Mouse (Mus musculus) lung, embryonic 16.5 days (tissue): Measurements from ENCODE around the gene Frmd4a. TPM values are rescaled to one million over a fixed set of nuclear protein-coding genes. Genes with fewer than 3 reads are reported as not detected.
A peak's percentile ranks its signal among the peaks of the same experiment; 100 is the strongest.

Experiments used
- ATAC-seq: fragments of 200-750 bp; cut with Nextera tagmentation; 2 replicates; pipeline ENCODE4 v1.8.0; 2017; ENCODE audit warnings: low read depth, mild to moderate bottlenecking, moderate library complexity
- H3K27ac ChIP-seq: fragments of 300-500 bp; sonication (generic); 2 replicates; pipeline ENCODE4 v1.5.1; 2014; ENCODE audit warnings: mild to moderate bottlenecking, control low read depth, low read length
- H3K27me3 ChIP-seq: fragments of 300-500 bp; sonication (generic); 2 replicates; pipeline ENCODE4 v1.6.1; 2014; ENCODE audit warnings: low read depth, low read length, mixed read lengths; ENCODE audit not compliant: control insufficient read depth, insufficient read depth
- H3K36me3 ChIP-seq: fragments of 300-500 bp; sonication (generic); 2 replicates; pipeline ENCODE4 v1.6.1; 2014; ENCODE audit warnings: low read length; ENCODE audit not compliant: control insufficient read depth, insufficient read depth
- H3K4me1 ChIP-seq: fragments of 300-500 bp; sonication (generic); replicated peaks from 2 replicates; pipeline ENCODE4 v1.6.1; 2014; ENCODE audit warnings: low read length, mixed read lengths; ENCODE audit not compliant: control insufficient read depth, insufficient read depth
- H3K4me2 ChIP-seq: fragments of 300-500 bp; sonication (generic); 2 replicates; pipeline ENCODE4 v1.6.1; 2014; ENCODE audit warnings: low read depth, low read length, control low read depth
- H3K4me3 ChIP-seq: fragments of 300-500 bp; sonication (generic); 2 replicates; pipeline ENCODE4 v1.5.1; 2014; ENCODE audit warnings: mild to moderate bottlenecking, low read length, control low read depth
- H3K9ac ChIP-seq: fragments of 300-500 bp; sonication (generic); 2 replicates; pipeline ENCODE4 v1.6.1; 2014; ENCODE audit warnings: low read length, control low read depth
- H3K9me3 ChIP-seq: fragments of 300-500 bp; sonication (generic); 2 replicates; pipeline ENCODE4 v1.6.1; 2016; ENCODE audit warnings: low read length; ENCODE audit not compliant: control insufficient read depth
- WGBS: fragments of 180-500 bp; shearing (Covaris S2); extraction: QIAGEN DNeasy Blood & Tissue Kit; methylation state at CpG from one replicate; pipeline ENCODE4 v1.1.7; 2014; 5-methylcytosine and 5-hydroxymethylcytosine counted together
- polyA plus RNA-seq: library from polyadenylated mRNA; unstranded; fragments of >200 nt; fragmentation: Nextera tagmentation; extraction: Ambion mirVana; gene quantifications from 2 replicates; pipeline ENCODE4 v1.2.1, GENCODE M21; 2015

Frmd4a gene
- polyA plus RNA-seq, 1 experiment from 2014 or later: 29.1 TPM

DNA sequence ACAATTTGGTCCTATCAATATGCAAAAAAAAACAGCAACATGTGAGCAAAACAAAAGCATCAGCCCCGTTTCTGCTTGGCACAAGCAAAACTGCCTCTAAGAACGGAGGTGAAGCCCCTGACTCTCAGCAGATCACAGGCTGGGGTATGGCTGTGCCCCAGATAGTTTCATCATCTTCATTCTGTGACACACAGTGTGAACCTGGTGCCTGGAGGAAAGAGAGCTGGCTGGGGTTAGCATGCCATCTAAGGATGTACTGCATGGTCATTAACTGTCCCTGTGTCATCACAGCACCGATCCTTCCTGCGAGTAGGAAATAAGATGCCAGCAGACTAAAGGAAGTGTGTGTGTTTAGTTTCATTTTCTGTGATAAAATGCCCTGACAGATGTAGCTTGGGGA is 152.7 kb downstream of the Frmd4a start:
- no peak overlapping the region for H3K27ac ChIP-seq
- no peaks in the 10 kb centered on the region for H3K4me1 ChIP-seq
- no peak overlapping the region for H3K4me2 ChIP-seq
- H3K27me3 ChIP-seq: no peaks in the 10 kb centered on the region
- no peaks in the 10 kb centered on the region for H3K9me3 ChIP-seq
- WGBS: 57% methylated on average over 4 of the region's 4 CpGs
- H3K36me3 ChIP-seq: no peaks in the 10 kb centered on the region
- no peak for ATAC-seq
- H3K4me3 ChIP-seq: no peak overlapping the region
- H3K9ac ChIP-seq: no peak overlapping the region

- Histone ChIP-seq H3K27ac (no peak overlapping the region), H3K9ac (no peak overlapping the region), H3K4me1 (no peaks in the 10 kb centered on the region), H3K4me3 (no peak overlapping the region), H3K36me3 (no peaks in the 10 kb centered on the region), H3K27me3 (no peaks in the 10 kb centered on the region), H3K4me2 (no peak overlapping the region), H3K9me3 (no peaks in the 10 kb centered on the region)
- 78% methylated on average over 8 of the region's 8 CpGs for WGBS
- ATAC-seq: no peak
Measured at GRCm38 (mm10) chr2:4184991-4185390, 167.5 kb downstream of the Frmd4a start.

DNA sequence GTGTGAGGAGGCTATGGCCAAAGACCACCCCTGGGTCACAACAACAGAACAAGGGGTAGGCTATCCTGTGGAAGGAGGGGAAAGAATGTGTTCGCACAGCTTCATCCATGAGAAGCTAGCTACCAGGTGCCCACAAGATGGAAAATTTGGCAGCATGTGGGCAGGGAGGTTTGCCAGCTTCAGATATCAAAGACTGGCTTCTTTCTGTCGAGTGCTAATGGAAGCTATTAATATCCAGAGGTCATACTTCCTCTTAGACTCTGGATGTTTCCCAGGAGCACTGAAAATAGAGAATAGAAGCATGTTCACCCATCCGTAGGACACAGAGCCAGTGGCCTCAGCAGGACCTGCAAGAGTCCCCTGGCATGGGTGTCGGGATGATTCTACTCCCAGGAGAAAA is 170.0 kb downstream of the Frmd4a start:
- no peak overlapping the region for H3K9ac ChIP-seq
- ATAC-seq: no peak
- no peak overlapping the region for H3K4me2 ChIP-seq
- no peaks in the 10 kb centered on the region for H3K9me3 ChIP-seq
- H3K27me3 ChIP-seq: no peaks in the 10 kb centered on the region
- H3K27ac ChIP-seq: no peak overlapping the region
- no peak overlapping the region for H3K4me3 ChIP-seq
- H3K4me1 ChIP-seq: no peaks in the 10 kb centered on the region
- H3K36me3 ChIP-seq: no peaks in the 10 kb centered on the region
- 60% methylated on average over 4 of the region's 4 CpGs for WGBS

DNA sequence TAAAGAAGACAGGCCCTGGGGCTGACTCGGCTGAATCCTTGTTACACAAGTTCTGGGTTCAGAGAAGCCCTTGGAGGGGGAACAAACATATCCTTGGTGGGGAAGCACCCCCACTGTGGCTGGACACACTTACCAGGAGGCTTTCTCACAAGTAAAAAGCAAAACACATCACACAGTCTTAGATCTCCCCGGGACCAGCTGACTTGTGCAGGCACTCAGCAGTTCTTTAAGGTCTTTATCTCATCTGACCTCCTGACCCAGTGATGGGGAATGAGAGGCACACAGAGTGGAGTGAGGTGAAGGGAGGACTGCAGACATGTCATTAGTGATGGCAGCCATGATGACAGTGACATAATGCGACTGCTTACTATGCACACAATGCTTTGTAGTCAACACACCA is 170.8 kb downstream of the Frmd4a start:
- H3K27ac ChIP-seq: no peak overlapping the region

DNA sequence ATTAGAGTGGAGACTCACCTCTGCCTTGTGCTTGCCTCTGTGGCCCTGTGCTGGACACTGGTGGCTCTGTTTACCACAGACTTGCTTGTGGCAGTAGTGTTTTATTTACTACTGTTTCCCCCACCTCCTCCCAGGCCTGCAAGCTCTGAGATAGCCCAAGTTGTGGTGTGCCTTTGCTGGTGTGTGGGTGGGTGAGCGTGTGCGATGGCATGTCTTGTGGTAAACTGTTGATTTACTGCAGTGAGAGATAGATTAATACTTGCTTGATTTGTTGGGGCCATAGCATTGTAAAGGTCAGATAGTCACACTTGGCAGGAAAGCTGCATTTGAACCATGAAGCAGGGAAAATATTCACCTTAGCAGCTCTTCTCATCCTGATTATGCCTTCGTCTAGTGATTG is 172.8 kb downstream of the Frmd4a start:
- Histone ChIP-seq H3K36me3 (no peaks in the 10 kb centered on the region), H3K27me3 (no peaks in the 10 kb centered on the region), H3K9ac (no peak overlapping the region), H3K9me3 (no peaks in the 10 kb centered on the region), H3K4me1 (no peaks in the 10 kb centered on the region), H3K4me3 (no peak overlapping the region), H3K4me2 (no peak overlapping the region), H3K27ac (no peak overlapping the region)
- WGBS: 87% methylated on average over 3 of the region's 3 CpGs
- no peak for ATAC-seq

More for the DNA sequence above, 170.8 kb downstream of the Frmd4a start:
- H3K36me3 ChIP-seq: no peaks in the 10 kb centered on the region
- no peak overlapping the region for H3K9ac ChIP-seq
- H3K27me3 ChIP-seq: no peaks in the 10 kb centered on the region
- H3K4me2 ChIP-seq: no peak overlapping the region
- H3K9me3 ChIP-seq: no peaks in the 10 kb centered on the region
- WGBS: 30% methylated on average over 3 of the region's 3 CpGs
- H3K4me1 ChIP-seq: no peaks in the 10 kb centered on the region
- H3K4me3 ChIP-seq: no peak overlapping the region
- no peak for ATAC-seq

- no peak overlapping the region for H3K4me2 ChIP-seq
- H3K4me3 ChIP-seq: no peak overlapping the region
- WGBS: 64% methylated on average over 5 of the region's 5 CpGs
- H3K27me3 ChIP-seq: no peaks in the 10 kb centered on the region
- no peak for ATAC-seq
- H3K36me3 ChIP-seq: no peaks in the 10 kb centered on the region
- no peak overlapping the region for H3K9ac ChIP-seq
- H3K4me1 ChIP-seq: no peaks in the 10 kb centered on the region
- no peak overlapping the region for H3K27ac ChIP-seq
- no peaks in the 10 kb centered on the region for H3K9me3 ChIP-seq
Measured at GRCm38 (mm10) chr2:4190995-4191394, 173.5 kb downstream of the Frmd4a start.

- H3K36me3 ChIP-seq: no peaks in the 10 kb centered on the region
- H3K9me3 ChIP-seq: no peaks in the 10 kb centered on the region
- no peaks in the 10 kb centered on the region for H3K4me1 ChIP-seq
- no peak overlapping the region for H3K27ac ChIP-seq
- H3K4me3 ChIP-seq: no peak overlapping the region
- no peaks in the 10 kb centered on the region for H3K27me3 ChIP-seq
- no peak overlapping the region for H3K4me2 ChIP-seq
- H3K9ac ChIP-seq: no peak overlapping the region
- no peak for ATAC-seq
Measured at GRCm38 (mm10) chr2:4193206-4193605, 175.7 kb downstream of the Frmd4a start.

- Histone ChIP-seq H3K4me3 (no peak overlapping the region), H3K36me3 (no peaks in the 10 kb centered on the region), H3K9ac (no peak overlapping the region), H3K27me3 (no peaks in the 10 kb centered on the region), H3K4me2 (no peak overlapping the region), H3K27ac (no peak overlapping the region), H3K4me1 (no peaks in the 10 kb centered on the region), H3K9me3 (no peaks in the 10 kb centered on the region)
- 71% methylated on average over 9 of the region's 9 CpGs for WGBS
- ATAC-seq: no peak
Measured at GRCm38 (mm10) chr2:4194324-4195014, 177.0 kb downstream of the Frmd4a start.

GRCm38 (mm10) chr2:4196041-4196440 is 178.5 kb downstream of the Frmd4a start:
- no peaks in the 10 kb centered on the region for H3K27me3 ChIP-seq
- no peak overlapping the region for H3K4me2 ChIP-seq
- 56% methylated on average over 4 of the region's 4 CpGs for WGBS
- peak overlapping the region; percentile 11; the same call in 1 of the 2 replicates for H3K27ac ChIP-seq
- ATAC-seq: peak; percentile 95
- no peaks in the 10 kb centered on the region for H3K4me1 ChIP-seq
- H3K9ac ChIP-seq: no peak overlapping the region
- H3K4me3 ChIP-seq: no peak overlapping the region
- no peaks in the 10 kb centered on the region for H3K9me3 ChIP-seq
- H3K36me3 ChIP-seq: no peaks in the 10 kb centered on the region

- Histone ChIP-seq H3K9ac (no peak overlapping the region), H3K9me3 (no peaks in the 10 kb centered on the region), H3K36me3 (no peaks in the 10 kb centered on the region), H3K27ac (no peak overlapping the region), H3K4me1 (no peaks in the 10 kb centered on the region), H3K4me3 (no peak overlapping the region), H3K4me2 (no peak overlapping the region), H3K27me3 (no peaks in the 10 kb centered on the region)
- no peak for ATAC-seq
- WGBS: 70% methylated on average over 7 of the region's 7 CpGs
Measured at GRCm38 (mm10) chr2:4209234-4209633, 191.7 kb downstream of the Frmd4a start.
